Mouse (Mus musculus) macrophage (primary cell): ENCODE results near the gene Neurl3. TPM values are rescaled to one million over a fixed set of nuclear protein-coding genes. Genes with fewer than 3 reads are reported as not detected.
A peak's percentile ranks its signal among the peaks of the same experiment; 100 is the strongest.

ENCODE experiments used
- H3K27ac ChIP-seq: fragments of 350-480 bp; formaldehyde crosslinking; 2 replicates; pipeline ENCODE4 v1.9.0; 2021
- H3K36me3 ChIP-seq: fragments of 350-480 bp; formaldehyde crosslinking; 2 replicates; pipeline ENCODE4 v1.9.0; 2021; ENCODE audit errors: inconsistent target
- H3K4me3 ChIP-seq: fragments of 350-480 bp; formaldehyde crosslinking; 2 replicates; pipeline ENCODE4 v1.9.0; 2021; ENCODE audit errors: inconsistent target
- H3K79me2 ChIP-seq: fragments of 350-480 bp; formaldehyde crosslinking; 2 replicates; pipeline ENCODE4 v1.9.0; 2021; ENCODE audit errors: inconsistent target
- WGBS: methylation state at CpG from one replicate; pipeline ENCODE4 v1.1.7; 2026; ENCODE audit warnings: inconsistent platforms; ENCODE audit not compliant: missing documents; 5-methylcytosine and 5-hydroxymethylcytosine counted together
- polyA plus RNA-seq: library from polyadenylated mRNA; stranded (reverse); fragments of 250-400 nt; gene quantifications from 3 replicates; pipeline ENCODE4 v1.2.4, GENCODE M21; 2018; ENCODE audit warnings: inconsistent platforms

The Neurl3 gene
- polyA plus RNA-seq, 1 experiment from 2014 or later, result 76.9 TPM

DNA sequence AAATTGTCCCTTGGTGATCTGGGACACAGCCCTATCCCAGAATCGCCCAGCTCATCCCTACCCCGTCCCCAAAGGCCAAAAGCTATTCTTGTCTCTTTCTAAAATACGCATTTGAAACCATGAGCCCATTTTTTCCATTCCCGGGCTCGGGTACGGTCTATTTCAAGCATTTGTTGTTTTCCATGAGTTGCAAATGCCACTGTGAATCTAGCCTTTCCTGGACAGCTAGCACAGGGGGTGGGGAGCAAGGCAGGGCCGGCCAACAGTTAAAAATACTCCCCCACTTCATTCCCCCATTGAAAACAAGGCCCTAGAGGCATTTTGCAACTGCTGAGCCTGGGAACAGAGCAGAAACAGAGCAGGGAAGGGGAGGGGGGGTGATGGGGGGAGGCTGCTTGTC is 30.3 kb upstream of the Neurl3 start:
- 83% methylated on average over 7 of the region's 7 CpGs for WGBS
- Histone ChIP-seq H3K79me2 (peaks cover 15% of the 10 kb centered on the region; the same call in 1 of the 2 replicates), H3K36me3 (no peaks in the 10 kb centered on the region), H3K4me3 (no peak overlapping the region), H3K27ac (no peak overlapping the region)

DNA sequence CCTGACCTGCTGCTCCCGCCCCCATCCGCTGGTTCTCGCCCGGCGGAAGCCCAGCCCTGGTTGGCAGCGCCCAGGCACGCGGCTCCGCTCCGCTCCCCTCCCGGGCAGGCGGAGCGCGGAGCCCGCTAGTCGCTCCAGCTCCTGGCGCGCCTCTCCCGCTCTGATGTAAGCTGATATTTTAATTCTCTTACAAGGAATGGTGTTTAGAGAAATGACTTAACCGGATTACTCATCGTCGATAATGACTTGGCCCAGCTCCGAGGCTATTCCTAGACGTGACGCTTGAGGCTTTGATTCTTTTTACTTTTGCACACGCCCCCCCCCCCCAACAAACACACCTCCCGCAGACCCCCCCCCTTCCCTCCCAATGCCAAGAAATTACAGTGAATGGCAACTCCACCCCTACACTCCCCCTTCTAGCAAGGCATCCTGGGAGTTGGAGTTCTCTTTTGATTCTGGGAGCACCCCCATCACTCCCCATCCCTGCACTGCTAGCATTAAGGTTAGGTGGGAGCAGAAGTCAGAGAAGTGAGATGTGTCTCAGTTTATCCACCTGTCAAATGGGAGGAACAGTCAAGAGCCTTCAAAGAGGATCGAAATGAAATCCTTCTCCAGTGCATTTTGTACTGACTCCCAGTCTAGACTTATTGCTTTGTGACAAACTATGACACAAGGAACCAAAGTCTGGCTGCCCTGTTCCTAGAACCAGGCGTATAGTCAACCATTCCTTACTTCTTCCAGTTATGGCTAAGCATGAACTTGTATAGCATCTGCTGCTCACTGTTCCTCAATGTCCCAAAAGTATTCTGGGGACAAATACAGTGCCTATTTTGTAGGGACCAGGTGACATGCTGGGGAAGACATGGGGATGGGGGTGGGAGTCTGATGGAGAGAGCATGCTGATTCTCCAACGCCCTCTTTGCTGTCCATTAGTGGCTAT is 29.2 kb upstream of the Neurl3 start:
- H3K36me3 ChIP-seq, result no peaks in the 10 kb centered on the region
- no peak overlapping the region for H3K27ac ChIP-seq
- WGBS, result 14% methylated on average over 21 of the region's 30 CpGs
- peaks cover 4% of the 10 kb centered on the region; the same call in 1 of the 2 replicates for H3K79me2 ChIP-seq
- no peak overlapping the region for H3K4me3 ChIP-seq

DNA sequence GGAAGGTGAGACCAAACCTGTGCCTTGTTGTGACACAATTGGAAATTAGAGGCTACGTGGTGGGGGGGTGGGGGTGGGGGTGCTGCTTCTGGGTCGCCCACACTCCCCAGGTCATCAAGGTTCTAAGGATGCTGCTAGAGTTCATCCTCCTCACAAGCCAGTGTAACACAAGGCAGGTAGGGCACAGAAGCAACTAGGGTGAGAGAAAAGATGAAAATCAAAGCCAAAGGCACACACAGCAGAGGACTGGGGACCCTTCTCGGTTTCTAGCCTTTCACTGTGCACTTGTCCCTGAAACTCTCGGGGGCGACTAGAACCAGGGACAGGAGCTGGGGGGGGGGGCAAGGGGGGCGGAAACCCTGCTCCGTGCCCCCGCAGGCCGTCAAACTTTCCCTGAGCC is 28.5 kb upstream of the Neurl3 start:
- H3K4me3 ChIP-seq, result no peak overlapping the region
- 25% methylated on average over 7 of the region's 9 CpGs for WGBS
- no peaks in the 10 kb centered on the region for H3K79me2 ChIP-seq
- H3K36me3 ChIP-seq, result no peaks in the 10 kb centered on the region
- no peak overlapping the region for H3K27ac ChIP-seq

DNA sequence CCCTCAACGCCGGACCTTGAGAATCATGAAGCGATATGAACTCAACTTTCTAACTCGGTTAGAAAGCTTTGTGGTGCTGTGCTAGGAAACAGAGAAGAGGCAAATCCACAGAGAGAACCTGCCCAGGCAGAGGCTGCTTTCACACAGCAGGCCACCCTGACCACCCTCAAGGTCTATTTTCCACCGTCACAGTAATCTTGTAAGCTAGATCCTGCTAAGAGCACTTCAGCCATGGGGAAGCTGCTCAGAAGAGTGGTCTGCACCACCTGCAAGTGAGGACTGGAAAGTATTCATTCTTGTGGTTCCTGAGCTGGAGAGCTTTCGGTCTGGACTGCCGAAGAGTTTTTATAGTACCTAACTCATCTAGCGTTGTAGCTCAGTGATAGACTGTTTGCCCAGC is 27.8 kb upstream of the Neurl3 start:
- Histone ChIP-seq H3K4me3 (no peak overlapping the region), H3K79me2 (no peaks in the 10 kb centered on the region), H3K36me3 (no peaks in the 10 kb centered on the region), H3K27ac (no peak overlapping the region)
- 96% methylated on average over 8 of the region's 8 CpGs for WGBS

DNA sequence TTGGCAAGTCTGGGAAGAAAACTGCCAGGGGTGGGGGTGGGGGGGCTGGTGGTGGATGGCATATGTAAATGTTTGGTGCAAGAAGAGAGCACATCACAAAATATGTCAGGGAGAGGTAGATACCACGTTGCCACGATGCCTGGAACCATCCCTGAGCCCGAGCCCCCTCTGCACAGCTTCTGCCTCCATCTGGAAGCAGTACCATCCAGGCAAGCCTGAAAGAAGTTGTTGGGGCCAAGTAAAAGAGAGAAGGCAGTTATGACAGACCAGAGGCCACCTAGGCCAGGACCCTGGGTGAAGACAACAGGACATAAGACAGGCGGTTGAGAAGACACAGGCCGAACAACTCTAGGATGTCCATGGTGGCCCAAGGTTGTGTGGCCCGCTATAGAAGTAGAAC is 26.0 kb upstream of the Neurl3 start:
- Histone ChIP-seq H3K79me2 (no peaks in the 10 kb centered on the region), H3K27ac (no peak overlapping the region), H3K36me3 (no peaks in the 10 kb centered on the region), H3K4me3 (no peak overlapping the region)
- WGBS, result 95% methylated on average over 6 of the region's 6 CpGs

DNA sequence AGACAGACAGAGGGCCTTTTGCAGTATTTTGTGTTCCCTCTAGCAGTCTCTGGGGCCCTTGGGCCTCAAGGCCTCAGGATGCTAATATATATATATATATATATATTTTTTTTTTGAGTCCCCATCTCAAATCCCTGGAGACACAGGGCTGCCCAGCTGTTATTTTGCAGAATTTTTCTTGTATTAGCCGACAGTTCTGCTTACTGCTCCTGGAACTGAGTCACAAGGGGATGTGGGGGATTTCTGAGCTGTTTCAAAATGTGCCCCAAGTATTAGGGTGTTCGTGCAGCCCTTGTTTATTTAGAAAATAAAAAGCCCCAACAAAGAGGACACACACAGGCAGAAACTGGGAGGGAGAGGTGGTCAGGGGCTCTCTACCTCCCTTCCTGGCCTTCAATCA is 25.2 kb upstream of the Neurl3 start:
- Histone ChIP-seq H3K36me3 (no peaks in the 10 kb centered on the region), H3K79me2 (no peaks in the 10 kb centered on the region), H3K27ac (no peak overlapping the region), H3K4me3 (no peak overlapping the region)
- 82% methylated on average over 2 of the region's 2 CpGs for WGBS

DNA sequence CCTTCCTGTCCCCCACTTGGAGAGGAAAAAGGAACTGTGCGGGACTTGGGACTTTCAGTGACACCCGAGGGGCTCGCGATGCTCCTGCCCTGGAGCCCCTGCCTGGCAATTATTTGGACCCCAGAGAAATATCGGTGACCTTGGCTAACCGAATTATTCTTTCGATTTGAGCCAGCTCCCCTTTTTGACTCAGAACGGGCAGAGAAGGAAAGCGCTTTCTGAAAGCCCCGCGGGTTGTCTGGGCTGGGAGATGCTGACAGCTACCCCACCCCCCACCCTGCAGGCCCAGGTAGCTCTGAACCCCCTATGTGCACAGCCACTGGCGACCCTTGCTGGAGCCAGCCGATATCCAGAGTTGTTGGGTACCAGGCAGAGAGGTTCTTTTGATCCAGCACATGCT is 24.6 kb upstream of the Neurl3 start:
- Histone ChIP-seq H3K36me3 (no peaks in the 10 kb centered on the region), H3K4me3 (no peak overlapping the region), H3K79me2 (no peaks in the 10 kb centered on the region), H3K27ac (no peak overlapping the region)
- 60% methylated on average over 12 of the region's 13 CpGs for WGBS

DNA sequence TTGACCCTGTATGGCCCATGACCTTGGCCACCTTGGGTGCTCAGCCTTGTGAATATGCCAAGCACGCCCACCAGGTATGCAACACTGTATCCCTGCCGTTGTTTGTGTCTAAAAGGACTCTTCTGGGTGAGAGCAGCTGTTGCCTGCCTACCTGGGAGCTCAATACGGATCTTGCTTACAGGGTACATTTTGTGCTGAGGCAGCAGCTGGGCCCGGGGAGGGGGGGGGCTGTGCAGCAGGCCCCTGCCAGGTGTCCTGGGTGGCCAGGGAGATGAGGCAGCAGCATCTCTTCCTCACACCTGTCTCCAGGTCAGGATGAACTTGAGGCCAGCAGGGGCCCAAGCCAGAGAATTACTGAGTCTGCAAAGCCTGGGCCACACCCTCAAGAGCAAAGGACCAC is 23.6 kb upstream of the Neurl3 start:
- Histone ChIP-seq H3K79me2 (no peaks in the 10 kb centered on the region), H3K36me3 (no peaks in the 10 kb centered on the region), H3K27ac (no peak overlapping the region), H3K4me3 (no peak overlapping the region)
- WGBS, result 88% methylated on average over 4 of the region's 4 CpGs

DNA sequence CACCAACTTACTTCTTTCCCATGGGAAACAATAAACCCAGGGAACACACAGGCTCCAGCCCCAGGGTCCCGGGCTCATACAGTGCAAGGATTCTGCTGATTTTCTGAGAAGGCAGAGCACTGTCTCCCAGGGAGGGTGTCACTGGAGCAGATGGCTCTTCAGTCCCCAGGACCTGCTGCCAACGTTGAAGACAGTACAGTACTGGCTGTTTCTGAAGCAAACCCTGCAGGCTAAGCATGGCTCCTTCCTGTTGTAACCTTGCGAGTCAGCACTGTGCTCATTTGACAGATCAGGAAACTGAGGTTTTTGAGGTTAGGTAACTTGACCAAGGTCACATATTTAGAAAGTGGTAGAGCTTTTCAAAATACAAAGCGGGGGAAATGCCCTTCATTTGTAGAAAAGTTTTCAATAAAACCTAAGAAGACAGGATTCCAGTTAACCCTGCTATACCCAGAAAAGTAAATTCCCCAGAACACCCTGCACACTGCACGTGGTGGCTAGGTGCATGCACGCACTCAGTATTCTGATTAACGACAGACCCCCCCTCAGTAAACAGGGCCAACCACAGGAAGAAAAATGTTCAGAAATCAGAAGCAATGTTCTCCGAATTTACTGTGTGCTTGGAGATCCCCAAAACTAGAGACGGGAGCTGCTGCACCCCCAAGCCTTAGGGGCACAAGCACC is 22.1 kb upstream of the Neurl3 start:
- Histone ChIP-seq H3K27ac (0 out of 2 replicates have a peak overlapping the region, but pooled peaks have one; percentile 4), H3K79me2 (no peaks in the 10 kb centered on the region), H3K36me3 (no peaks in the 10 kb centered on the region), H3K4me3 (no peak overlapping the region)
- 2% methylated on average over 9 of the region's 9 CpGs for WGBS

DNA sequence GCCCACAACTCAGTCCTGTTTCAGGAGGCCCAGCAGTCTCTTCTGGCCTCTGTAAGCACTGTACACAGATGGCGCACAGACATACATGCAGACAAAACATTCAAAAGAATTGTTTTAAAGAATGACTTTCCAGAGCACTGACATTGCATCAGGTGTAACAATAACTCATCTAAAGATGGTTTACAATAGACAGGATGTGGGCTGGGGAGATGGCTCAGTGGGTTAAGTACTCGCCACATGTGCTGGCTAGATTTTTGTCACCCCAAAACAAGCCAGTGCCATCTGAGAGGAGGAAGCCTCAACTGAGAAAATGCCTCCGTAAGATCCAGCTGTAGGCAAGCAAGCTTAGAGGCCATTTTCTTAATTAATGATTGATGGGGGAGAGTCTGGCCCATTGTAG is 19.9 kb upstream of the Neurl3 start:
- Histone ChIP-seq H3K79me2 (no peaks in the 10 kb centered on the region), H3K36me3 (no peaks in the 10 kb centered on the region), H3K27ac (no peak overlapping the region), H3K4me3 (no peak overlapping the region)
- 91% methylated on average over 3 of the region's 3 CpGs for WGBS

DNA sequence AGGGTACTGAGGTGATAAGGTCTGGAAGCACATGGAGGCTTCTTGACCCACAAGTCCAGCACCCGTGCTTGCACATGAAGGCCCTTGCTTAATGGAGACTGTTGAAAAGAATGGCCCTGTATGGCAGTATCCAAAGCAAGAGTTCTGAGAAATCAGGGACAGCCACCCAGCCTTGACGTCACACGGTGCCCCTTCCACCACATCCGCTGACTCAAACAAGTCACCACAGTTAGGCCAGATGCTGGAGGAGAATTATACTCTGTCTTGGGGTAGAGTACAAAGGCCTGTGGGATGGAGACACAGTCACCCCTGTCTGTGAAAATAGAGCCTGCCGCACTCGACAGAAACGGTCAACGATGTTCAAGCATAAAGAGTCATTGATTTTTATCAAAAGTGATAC is 19.0 kb upstream of the Neurl3 start:
- H3K27ac ChIP-seq, result no peak overlapping the region
- H3K36me3 ChIP-seq, result no peaks in the 10 kb centered on the region
- 95% methylated on average over 8 of the region's 8 CpGs for WGBS
- H3K4me3 ChIP-seq, result no peak overlapping the region
- H3K79me2 ChIP-seq, result no peaks in the 10 kb centered on the region

DNA sequence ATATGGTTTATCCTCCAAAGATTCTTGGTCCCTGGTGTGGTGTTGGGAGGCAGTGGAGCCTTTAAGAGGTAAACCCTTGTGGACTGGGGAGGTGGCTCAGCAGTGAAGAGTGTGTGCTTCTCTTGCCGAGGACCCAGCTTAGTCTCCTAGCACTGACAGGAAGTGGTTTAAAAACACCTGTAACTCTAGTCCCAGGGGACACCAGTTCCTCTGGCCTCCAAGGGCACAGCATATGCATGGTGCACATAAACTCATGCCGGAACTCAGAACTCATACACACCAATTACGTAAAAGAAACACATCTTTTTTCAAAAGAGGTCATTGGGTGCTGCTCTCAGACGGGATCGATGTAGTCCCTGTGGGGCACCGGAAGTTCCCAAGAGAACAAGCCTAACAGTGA is 7.4 kb upstream of the Neurl3 start:
- H3K4me3 ChIP-seq, result no peak overlapping the region
- no peak overlapping the region for H3K27ac ChIP-seq
- H3K79me2 ChIP-seq, result no peaks in the 10 kb centered on the region
- no peaks in the 10 kb centered on the region for H3K36me3 ChIP-seq
- WGBS, result 84% methylated on average over 6 of the region's 6 CpGs

DNA sequence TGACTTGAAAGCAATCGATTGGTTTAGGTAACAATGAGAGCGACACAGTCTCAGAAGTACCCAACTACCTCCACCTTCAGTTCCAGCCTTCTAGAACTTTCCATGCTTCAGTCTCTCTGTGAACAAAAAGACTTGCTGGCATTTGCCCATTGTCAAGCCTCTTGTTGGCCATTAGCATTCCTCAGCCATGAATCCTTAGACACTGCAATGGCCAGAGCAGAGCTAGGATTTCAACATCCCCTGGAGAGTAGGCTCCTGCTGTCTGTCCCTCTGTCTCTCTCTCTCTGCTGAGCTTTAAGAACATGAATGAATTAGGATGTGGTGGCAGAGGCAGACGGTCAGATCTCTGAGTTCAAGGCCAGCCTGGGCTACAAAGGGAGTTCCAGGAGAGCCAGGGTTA is 6.5 kb upstream of the Neurl3 start:
- no peak overlapping the region for H3K4me3 ChIP-seq
- no peak overlapping the region for H3K27ac ChIP-seq
- 87% methylated on average over 3 of the region's 3 CpGs for WGBS
- H3K36me3 ChIP-seq, result no peaks in the 10 kb centered on the region
- H3K79me2 ChIP-seq, result no peaks in the 10 kb centered on the region

DNA sequence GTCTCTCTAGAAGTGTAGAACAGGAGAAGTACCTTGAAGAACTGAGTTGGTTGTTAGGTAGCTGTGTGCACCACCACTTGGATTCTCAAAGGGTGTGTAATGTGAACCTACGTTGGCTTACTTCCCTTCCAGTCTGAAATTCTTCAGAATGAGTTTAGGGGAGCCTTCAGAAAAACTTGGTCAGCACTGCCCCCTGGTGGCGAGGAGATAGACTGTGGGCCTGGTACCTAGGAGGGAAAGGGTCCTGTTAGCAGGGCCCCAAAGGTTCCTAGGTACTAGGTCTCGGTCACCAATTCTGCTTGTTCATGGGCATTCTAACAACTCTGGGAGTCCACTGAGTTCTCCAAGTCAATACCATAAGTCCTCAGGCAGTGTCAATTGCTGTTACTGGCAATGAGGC is 4.7 kb upstream of the Neurl3 start:
- H3K79me2 ChIP-seq, result no peaks in the 10 kb centered on the region
- WGBS, result 17% methylated on average over 3 of the region's 3 CpGs
- no peak overlapping the region for H3K27ac ChIP-seq
- no peak overlapping the region for H3K4me3 ChIP-seq
- H3K36me3 ChIP-seq, result no peaks in the 10 kb centered on the region
